Mouse (Mus musculus) embryonic fibroblast, embryonic 13.5 days (primary cell): ENCODE data around the gene Mtfmt.

ENCODE experiments used
- CTCF ChIP-seq: IDR thresholded peaks from 2 replicates; pipeline ENCODE4 v1.5.1; 2011; ENCODE audit warnings: mild to moderate bottlenecking, control low read depth, low read length, moderate library complexity, borderline replicate concordance; ENCODE audit not compliant: insufficient read depth
- POLR2A ChIP-seq: IDR thresholded peaks from 2 replicates; pipeline ENCODE4 v1.6.1; 2011; ENCODE audit warnings: low read depth, mild to moderate bottlenecking, control low read depth, low read length, moderate library complexity

DNA sequence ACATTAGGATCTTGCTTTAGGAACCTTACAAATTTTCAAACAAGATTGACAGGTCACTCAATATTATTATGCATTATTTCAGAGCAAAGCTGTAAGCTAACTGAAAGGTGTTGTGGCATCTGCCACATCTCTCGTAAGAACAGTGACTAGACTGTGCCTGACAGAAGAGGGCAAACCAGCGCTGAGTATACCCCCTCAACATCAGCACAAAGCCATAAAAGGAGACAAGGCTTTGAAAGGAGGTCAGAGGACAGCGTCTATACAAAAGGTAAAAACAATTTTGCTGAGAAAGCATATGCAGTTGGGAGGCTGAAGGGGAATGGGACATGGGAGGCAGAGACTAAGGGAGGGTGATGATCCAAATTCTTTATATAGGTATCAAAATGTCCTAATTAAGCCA lies 24.6 kb downstream of the Mtfmt start:
- TF ChIP-seq CTCF (no peak), POLR2A (no peak)
